Mouse (Mus musculus) hindbrain, embryonic 16.5 days (tissue): Measurements from ENCODE around the gene Arhgef10l. TPM values are rescaled to one million over a fixed set of nuclear protein-coding genes. Genes with fewer than 3 reads are reported as not detected.

Source experiments
- ATAC-seq: fragments of 200-750 bp; cut with Nextera tagmentation; 2 replicates; pipeline ENCODE4 v1.8.0; 2017; ENCODE audit warnings: moderate TSS enrichment, moderate library complexity
- H3K27ac ChIP-seq: fragments of 300-500 bp; sonication (generic); 2 replicates; pipeline ENCODE4 v1.5.1; 2014; ENCODE audit warnings: low read depth, mild to moderate bottlenecking, control low read depth, low read length, moderate library complexity
- H3K27me3 ChIP-seq: fragments of 300-500 bp; sonication (generic); replicated peaks from 2 replicates; pipeline ENCODE4 v1.6.1; 2014; ENCODE audit warnings: low read length; ENCODE audit not compliant: control insufficient read depth, insufficient read depth
- H3K36me3 ChIP-seq: fragments of 300-500 bp; sonication (generic); 2 replicates; pipeline ENCODE4 v1.6.1; 2014; ENCODE audit warnings: mild to moderate bottlenecking, low read length, moderate library complexity, mixed read lengths; ENCODE audit not compliant: control insufficient read depth, insufficient read depth
- H3K4me1 ChIP-seq: fragments of 300-500 bp; sonication (generic); 2 replicates; pipeline ENCODE4 v1.6.1; 2014; ENCODE audit warnings: low read depth, low read length; ENCODE audit not compliant: control insufficient read depth, insufficient read depth
- H3K4me2 ChIP-seq: fragments of 300-500 bp; sonication (generic); 2 replicates; pipeline ENCODE4 v1.6.1; 2014; ENCODE audit warnings: mild to moderate bottlenecking, low read length, control low read depth, moderate library complexity
- H3K4me3 ChIP-seq: fragments of 300-500 bp; sonication (generic); 2 replicates; pipeline ENCODE4 v1.5.1; 2014; ENCODE audit warnings: mild to moderate bottlenecking, low read length, control low read depth, moderate library complexity
- H3K9ac ChIP-seq: fragments of 300-500 bp; sonication (generic); 2 replicates; pipeline ENCODE4 v1.6.1; 2014; ENCODE audit warnings: low read depth, mild to moderate bottlenecking, control low read depth, low read length, moderate library complexity
- H3K9me3 ChIP-seq: fragments of 300-500 bp; sonication (generic); 2 replicates; pipeline ENCODE4 v1.6.1; 2014; ENCODE audit warnings: mild to moderate bottlenecking, low read length, moderate library complexity; ENCODE audit not compliant: control insufficient read depth
- WGBS: fragments of 180-500 bp; shearing (Covaris S2); extraction: QIAGEN DNeasy Blood & Tissue Kit; methylation state at CpG from one replicate; pipeline ENCODE4 v1.1.7; 2014; 5-methylcytosine and 5-hydroxymethylcytosine counted together
- polyA plus RNA-seq: library from polyadenylated mRNA; unstranded; fragments of >200 nt; fragmentation: Nextera tagmentation; extraction: Ambion mirVana; gene quantifications from 2 replicates; pipeline ENCODE4 v1.2.1, GENCODE M21; 2015

Gene Arhgef10l
- polyA plus RNA-seq, 1 experiment from 2014 or later = 20.7 TPM

GRCm38 (mm10) chr4:140704166-140704565, 38.4 kb upstream of the Arhgef10l start:
- Histone ChIP-seq H3K36me3 (peaks cover 8% of the 10 kb centered on the region), H3K27me3 (peaks cover 2% of the 10 kb centered on the region; the same call in 1 of the 2 replicates), H3K4me2 (peak overlapping the region; percentile 75; the same call in 1 of the 2 replicates), H3K9ac (peak overlapping the region; percentile 93), H3K4me1 (peaks cover 31% of the 10 kb centered on the region), H3K4me3 (peak overlapping the region; percentile 8; the same call in 1 of the 2 replicates), H3K27ac (no peak overlapping the region; the same call in 1 of the 2 replicates), H3K9me3 (no peaks in the 10 kb centered on the region)
- no peak for ATAC-seq
- 25% methylated on average over 4 of the region's 4 CpGs for WGBS

GRCm38 (mm10) chr4:140703636-140704035, 37.8 kb upstream of the Arhgef10l start:
- ATAC-seq = no peak
- peak overlapping the region; percentile 93 for H3K9ac ChIP-seq
- H3K9me3 ChIP-seq = no peaks in the 10 kb centered on the region
- H3K36me3 ChIP-seq = peaks cover 3% of the 10 kb centered on the region
- H3K4me3 ChIP-seq = peak overlapping the region; percentile 94
- peak overlapping the region; percentile 75 for H3K4me2 ChIP-seq
- H3K4me1 ChIP-seq = peaks cover 32% of the 10 kb centered on the region
- 6% methylated on average over 8 of the region's 8 CpGs for WGBS
- peak overlapping the region; percentile 89; the same call in 1 of the 2 replicates for H3K27ac ChIP-seq
- H3K27me3 ChIP-seq = peaks cover 7% of the 10 kb centered on the region

- Histone ChIP-seq H3K27ac (peak overlapping the region; percentile 89), H3K27me3 (peaks cover 11% of the 10 kb centered on the region), H3K4me3 (peak overlapping the region; percentile 94), H3K9ac (peak overlapping the region; percentile 93), H3K9me3 (no peaks in the 10 kb centered on the region), H3K36me3 (no peaks in the 10 kb centered on the region), H3K4me1 (peaks cover 32% of the 10 kb centered on the region), H3K4me2 (peak overlapping the region; percentile 75)
- under 1% methylated on average over 24 of the region's 68 CpGs for WGBS
- ATAC-seq = peak; percentile 72
Observed at GRCm38 (mm10) chr4:140702611-140703327, 37.0 kb upstream of the Arhgef10l start.

- peak overlapping the region; percentile 75 for H3K4me2 ChIP-seq
- under 1% methylated on average over 54 of the region's 107 CpGs for WGBS
- ATAC-seq = 0 out of 2 replicates have a peak, but pooled peaks have one; percentile 2
- peaks cover 11% of the 10 kb centered on the region for H3K27me3 ChIP-seq
- no peaks in the 10 kb centered on the region for H3K36me3 ChIP-seq
- H3K9me3 ChIP-seq = no peaks in the 10 kb centered on the region
- H3K4me1 ChIP-seq = peaks cover 32% of the 10 kb centered on the region
- H3K27ac ChIP-seq = peak overlapping the region; percentile 89
- H3K9ac ChIP-seq = peak overlapping the region; percentile 93
- peak overlapping the region; percentile 94 for H3K4me3 ChIP-seq
Observed at GRCm38 (mm10) chr4:140701716-140702561, 36.1 kb upstream of the Arhgef10l start.

GRCm38 (mm10) chr4:140701049-140701715, 35.4 kb upstream of the Arhgef10l start:
- Histone ChIP-seq H3K9me3 (no peaks in the 10 kb centered on the region), H3K4me3 (peak overlapping the region; percentile 94), H3K4me2 (peak overlapping the region; percentile 75), H3K9ac (peak overlapping the region; percentile 93), H3K27ac (peak overlapping the region; percentile 89), H3K4me1 (peaks cover 32% of the 10 kb centered on the region), H3K36me3 (no peaks in the 10 kb centered on the region), H3K27me3 (peaks cover 11% of the 10 kb centered on the region)
- WGBS = under 1% methylated on average over 61 of the region's 61 CpGs
- ATAC-seq = peak; percentile 78

GRCm38 (mm10) chr4:140700269-140701018, 34.6 kb upstream of the Arhgef10l start, which contains the start of gene Rcc2:
Gene Rcc2, plus strand, starts transcription at chr4:140700541.
- H3K4me2 ChIP-seq = peak within 1 kb of the TSS; percentile 75

GRCm38 (mm10) chr4:140699441-140700127, 33.8 kb upstream of the Arhgef10l start:
- 6% methylated on average over 29 of the region's 29 CpGs for WGBS

More at GRCm38 (mm10) chr4:140700269-140701018, 34.6 kb upstream of the Arhgef10l start, which contains the start of gene Rcc2:
- Histone ChIP-seq H3K36me3 (no peaks in the 10 kb centered on the region), H3K4me1 (peaks cover 32% of the 10 kb centered on the region), H3K27ac (peak within 1 kb of the TSS; percentile 89), H3K4me3 (peak within 1 kb of the TSS; percentile 94), H3K27me3 (peaks cover 11% of the 10 kb centered on the region), H3K9ac (peak within 1 kb of the TSS; percentile 93), H3K9me3 (no peaks in the 10 kb centered on the region)
- no peak for ATAC-seq
- 8% methylated on average over 20 of the region's 20 CpGs for WGBS

More at GRCm38 (mm10) chr4:140699441-140700127, 33.8 kb upstream of the Arhgef10l start:
- Histone ChIP-seq H3K9me3 (no peaks in the 10 kb centered on the region), H3K4me3 (peak overlapping the region; percentile 37), H3K27ac (no peak overlapping the region; the same call in 1 of the 2 replicates), H3K36me3 (no peaks in the 10 kb centered on the region), H3K4me2 (peak overlapping the region; percentile 56), H3K4me1 (peaks cover 32% of the 10 kb centered on the region), H3K27me3 (peaks cover 11% of the 10 kb centered on the region), H3K9ac (peak overlapping the region; percentile 65)
- ATAC-seq = no peak
